Mouse (Mus musculus) cerebellum, postnatal 4 days (tissue): Measurements from ENCODE around the gene Ctnnbl1.

Source experiments
- DNase-seq, 2 experiments: peaks; one replicate each; pipeline ENCODE4 v3.0.0; 2022; ENCODE audit warnings: low spot score in 2 of 2, mixed read lengths in 1 of 2

The Ctnnbl1 gene

DNA sequence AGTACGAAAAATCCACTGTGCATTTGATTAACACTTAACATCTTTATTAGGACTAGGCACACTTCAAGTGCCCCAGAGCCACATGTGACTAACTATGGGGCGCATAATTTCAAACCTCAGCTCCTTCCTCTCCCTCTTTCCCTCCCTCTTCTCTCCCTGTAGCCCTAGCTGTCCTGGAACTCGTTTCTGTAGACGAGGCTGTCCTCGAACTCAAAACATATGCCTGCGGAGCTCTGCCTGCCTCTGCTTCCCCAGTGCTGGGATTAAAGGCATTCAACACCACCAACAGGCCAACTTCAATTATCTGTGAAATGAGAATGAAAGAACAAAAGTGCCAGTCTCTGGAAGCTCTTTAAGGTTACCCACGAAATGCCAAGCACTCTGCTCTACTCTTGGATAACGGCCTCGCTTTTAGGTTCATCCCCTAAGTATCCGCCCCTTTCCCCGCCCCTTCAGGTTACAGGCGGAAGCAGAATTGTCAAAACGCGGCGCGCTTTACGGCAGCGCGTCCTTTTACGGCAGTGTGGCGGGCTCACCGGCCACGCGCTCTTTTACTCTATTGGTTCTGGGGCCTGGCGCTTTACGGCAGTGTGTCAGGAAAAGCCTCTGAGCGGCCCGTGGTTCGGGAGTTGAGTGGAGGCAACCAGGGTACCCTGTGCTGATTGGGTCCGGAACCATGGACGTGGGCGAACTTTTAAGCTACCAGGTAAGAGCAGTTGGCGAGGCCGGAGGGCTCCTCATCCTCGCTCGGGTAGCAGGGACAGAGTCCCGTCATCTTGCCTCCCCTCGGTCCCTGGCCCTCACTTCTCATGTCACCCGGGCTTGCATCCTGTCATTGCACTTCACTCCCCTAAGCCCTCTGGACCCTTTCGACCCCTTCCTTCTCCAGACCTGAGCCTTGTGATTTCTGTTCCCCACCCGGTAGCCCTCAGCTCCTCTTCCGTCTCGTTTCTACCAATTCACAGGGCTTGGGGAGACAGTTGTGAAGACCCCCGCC is at the start of gene Ctnnbl1:
Gene Ctnnbl1, plus strand, starts transcription at position 548 of the 997 bp plus-strand sequence.
- peak; percentile 99 to 100 for DNase-seq

DNA sequence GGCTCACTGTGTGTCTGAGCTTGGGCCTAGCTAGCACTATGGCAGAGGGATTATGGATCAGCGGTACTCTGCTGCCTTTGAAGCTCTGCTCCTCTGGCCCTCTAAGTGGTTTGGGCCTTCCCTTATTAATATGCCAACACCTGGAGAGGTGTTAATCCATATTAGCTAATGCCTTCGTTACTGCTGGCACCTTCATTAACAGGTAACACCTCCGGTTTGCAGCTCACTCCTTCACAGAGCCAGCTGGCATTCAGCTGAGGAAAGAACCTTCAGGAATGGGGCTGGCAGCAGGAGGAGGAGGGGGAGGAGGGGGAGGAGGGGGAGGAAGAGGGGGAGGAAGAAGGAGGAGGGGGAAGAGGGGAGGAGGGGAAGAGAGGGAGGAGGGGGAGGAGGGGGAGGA is 49.7 kb upstream of the Ctnnbl1 start:
- no peak for DNase-seq

- no peak for DNase-seq
Measured at GRCm38 (mm10) chr2:157691266-157692105, 45.7 kb upstream of the Ctnnbl1 start.

- no peak for DNase-seq
Measured at GRCm38 (mm10) chr2:157692365-157692932, 44.8 kb upstream of the Ctnnbl1 start.

DNA sequence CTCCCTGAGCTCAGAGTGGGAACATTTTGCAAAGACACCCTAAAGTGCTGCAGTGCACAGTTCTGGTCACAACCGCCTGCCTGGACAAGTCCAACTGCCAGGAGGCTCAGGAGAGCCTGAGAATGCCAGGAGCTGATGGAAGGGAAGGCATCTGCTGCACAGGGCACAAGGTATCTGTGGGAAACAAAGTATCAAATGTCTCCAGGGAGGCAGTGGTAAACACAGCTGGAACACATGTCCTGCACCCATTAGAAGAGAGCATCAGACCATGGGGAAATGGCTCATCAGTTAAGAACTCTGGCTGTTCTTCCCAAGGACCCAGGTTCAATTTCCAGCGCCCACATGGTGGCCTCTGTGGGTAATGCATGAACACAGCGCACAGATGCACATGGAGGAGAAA is 43.6 kb upstream of the Ctnnbl1 start:
- DNase-seq = no peak

DNA sequence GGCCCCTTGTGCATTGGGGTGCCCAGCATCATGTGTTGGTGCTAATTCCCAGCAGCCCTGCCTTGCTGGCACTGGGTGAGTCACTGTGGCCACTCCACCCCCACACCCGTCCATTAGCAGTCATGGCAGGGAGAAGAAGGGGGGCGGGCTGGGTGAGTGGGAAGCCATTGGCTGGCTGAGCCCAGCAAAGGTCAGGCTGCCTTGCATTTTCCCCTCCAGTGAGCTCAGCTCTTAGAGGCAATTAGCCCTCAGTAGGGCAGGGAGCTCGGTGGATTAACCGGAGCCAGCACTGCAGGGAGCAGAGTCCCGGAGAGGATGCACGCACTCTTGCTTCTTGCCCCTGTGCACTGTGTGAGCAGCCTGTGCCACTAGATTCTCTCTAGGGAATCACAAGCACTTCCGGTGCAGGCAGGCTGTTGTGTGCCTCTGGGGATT is 40.9 kb upstream of the Ctnnbl1 start:
- DNase-seq = no peak

GRCm38 (mm10) chr2:157703155-157703554 is 34.0 kb upstream of the Ctnnbl1 start:
- no peak for DNase-seq

- no peak for DNase-seq
Measured at GRCm38 (mm10) chr2:157704991-157705776, 32.0 kb upstream of the Ctnnbl1 start.

GRCm38 (mm10) chr2:157705777-157706158 is 31.4 kb upstream of the Ctnnbl1 start:
- no peak for DNase-seq

GRCm38 (mm10) chr2:157707191-157707923 is 29.8 kb upstream of the Ctnnbl1 start:
- DNase-seq = peak in 1 of 2 experiments; percentile 26

DNA sequence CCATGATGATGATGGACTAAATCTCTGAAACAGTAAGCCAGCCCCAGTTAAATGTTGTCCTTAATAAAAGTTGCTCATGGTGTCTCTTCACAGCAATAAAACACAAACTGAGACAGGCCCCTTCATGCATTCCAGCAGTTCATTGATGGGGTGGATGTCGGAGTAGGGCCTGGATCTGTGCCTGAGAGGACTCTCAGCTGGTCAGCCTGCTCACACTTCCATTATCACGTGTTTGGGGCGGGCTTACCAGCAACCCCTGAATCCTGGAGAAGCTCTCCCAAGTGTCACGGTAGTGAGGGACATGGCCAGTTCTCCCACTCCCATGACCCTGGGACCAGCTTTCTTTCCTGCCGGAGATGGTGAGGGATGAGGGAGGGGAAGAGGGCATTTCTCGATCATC is 24.5 kb upstream of the Ctnnbl1 start:
- no peak for DNase-seq

- DNase-seq = peak in 1 of 2 experiments; percentile 39
Measured at GRCm38 (mm10) chr2:157715586-157716191, 21.5 kb upstream of the Ctnnbl1 start.

- no peak for DNase-seq
Measured at GRCm38 (mm10) chr2:157718441-157718840, 18.8 kb upstream of the Ctnnbl1 start.

DNA sequence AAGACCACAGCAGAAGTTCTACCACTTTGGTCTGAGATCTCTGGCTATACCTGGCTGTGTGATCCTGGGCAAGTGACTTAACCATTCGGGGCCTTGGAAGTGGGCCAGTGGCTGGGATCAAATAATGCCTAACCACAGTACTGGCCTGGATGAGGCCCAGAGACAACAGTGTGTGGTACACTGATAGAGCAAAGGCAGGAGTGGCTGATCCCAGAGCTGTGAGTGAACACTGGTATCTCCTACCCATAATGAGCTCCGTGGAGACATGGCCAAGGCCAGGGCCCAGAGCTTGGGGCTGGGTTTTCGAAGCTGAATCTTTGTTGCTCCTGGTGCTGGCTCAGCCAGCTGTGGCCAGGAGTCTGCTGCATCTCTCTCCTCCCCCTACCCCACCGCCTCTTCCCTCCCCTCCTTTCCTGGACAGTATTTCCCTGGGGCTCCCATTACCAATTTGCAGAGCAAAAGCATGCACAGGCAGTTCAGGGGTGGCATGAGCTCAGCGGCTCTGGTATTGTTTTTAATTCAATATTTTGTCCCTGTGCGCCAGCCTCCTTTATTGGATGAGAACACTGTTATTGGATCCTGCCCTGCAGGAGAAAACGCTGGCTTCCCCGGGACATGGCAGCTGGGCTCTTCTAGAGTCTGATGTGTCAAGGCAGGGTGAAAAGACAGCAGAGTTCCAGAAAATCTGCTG is 13.2 kb upstream of the Ctnnbl1 start:
- DNase-seq = no peak

DNA sequence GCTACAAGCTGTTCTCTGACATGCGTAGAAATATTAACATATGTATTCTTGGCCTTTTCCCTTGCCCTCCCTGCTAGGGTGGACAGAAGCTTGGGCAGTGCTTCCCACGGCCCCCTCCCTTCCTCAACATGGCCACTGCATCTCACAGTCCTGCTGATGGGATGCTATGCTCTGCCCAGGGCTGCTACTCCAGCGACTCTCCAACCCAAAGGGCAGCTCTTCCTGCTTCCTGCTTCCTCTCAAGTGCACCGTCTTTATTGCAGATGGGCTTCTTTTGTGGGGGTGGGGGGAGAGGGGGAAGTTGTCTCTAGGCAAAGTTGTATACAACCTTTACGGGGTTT is 12.7 kb upstream of the Ctnnbl1 start:
- peak in 1 of 2 experiments; percentile 20 for DNase-seq

- no peak for DNase-seq
Measured at GRCm38 (mm10) chr2:157744619-157745018, 7.4 kb downstream of the Ctnnbl1 start.

GRCm38 (mm10) chr2:157745735-157746134 is 8.5 kb downstream of the Ctnnbl1 start:
- no peak for DNase-seq

DNA sequence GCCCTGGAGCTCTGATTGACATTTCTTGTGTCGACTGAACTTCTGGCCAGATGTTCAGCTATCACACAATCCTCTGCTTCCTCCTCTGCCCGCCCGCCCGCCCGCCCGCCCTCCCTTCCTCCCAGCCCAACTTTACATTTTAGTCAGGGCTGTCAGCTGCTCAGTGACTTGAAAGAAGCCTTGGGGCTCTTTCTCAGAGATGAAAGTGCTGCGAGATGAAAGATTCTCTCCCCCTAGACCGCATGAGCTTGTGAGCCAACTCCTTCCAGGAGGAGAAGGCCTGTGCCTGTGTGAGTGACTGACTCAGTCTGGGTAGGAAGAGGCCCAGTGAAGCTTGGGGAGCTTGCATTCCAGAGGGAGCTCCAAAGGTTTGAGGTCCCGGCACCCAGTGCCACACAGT is 9.4 kb downstream of the Ctnnbl1 start:
- DNase-seq = no peak

- no peak for DNase-seq
Measured at GRCm38 (mm10) chr2:157747989-157748388, 10.8 kb downstream of the Ctnnbl1 start.

DNA sequence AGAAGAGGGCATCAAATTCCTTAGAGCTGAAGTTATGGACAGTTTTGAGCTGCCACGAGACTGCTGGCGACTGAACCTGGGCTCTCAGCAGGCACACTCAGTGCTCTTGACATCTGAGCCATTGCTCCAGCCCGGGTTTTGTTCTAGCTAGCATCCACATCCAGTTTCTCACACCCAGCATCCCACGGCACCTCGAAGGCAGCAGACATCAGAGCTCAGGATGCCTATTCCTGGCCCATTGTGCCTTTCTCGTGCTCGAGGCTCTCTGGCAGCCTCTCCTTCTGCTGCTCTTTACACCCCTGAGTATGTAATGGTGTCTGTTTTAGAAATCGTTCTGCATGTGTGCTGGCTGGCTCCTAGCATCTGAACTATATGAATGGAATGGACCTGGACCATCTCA is 13.3 kb downstream of the Ctnnbl1 start:
- DNase-seq = no peak
